Mouse (Mus musculus) CH12.LX (cell line): ENCODE data around the gene BC035044. TPM values are rescaled to one million over a fixed set of nuclear protein-coding genes. Genes with fewer than 3 reads are reported as not detected.

Source experiments
- DNase-seq: peaks from one replicate; pipeline ENCODE4 v3.0.0-alpha.2; 2013; ENCODE audit errors: extremely low read depth
- H3K27ac ChIP-seq: 2 replicates; pipeline ENCODE4 v1.5.1; 2012; ENCODE audit warnings: low read depth, mild to moderate bottlenecking, control low read depth, moderate library complexity; ENCODE audit not compliant: insufficient read depth
- H3K27me3 ChIP-seq: replicated peaks from 2 replicates; pipeline ENCODE3; 2012; ENCODE audit warnings: inconsistent platforms
- H3K36me3 ChIP-seq, 2 experiments: replicated peaks in 1 of 2; 2 replicates each; pipeline versions ENCODE3 to v1.6.1; 2012; ENCODE audit warnings: inconsistent platforms in 1 of 2, low read length in 1 of 2, mild to moderate bottlenecking in 1 of 2, mixed read lengths in 1 of 2, moderate library complexity in 1 of 2; ENCODE audit not compliant: control insufficient read depth in 1 of 2, insufficient read depth in 1 of 2
- H3K4me1 ChIP-seq, 2 experiments: 2 replicates each; pipeline ENCODE4 v1.6.1; 2012; ENCODE audit warnings: inconsistent platforms in 1 of 2, moderate library complexity in 1 of 2; ENCODE audit not compliant: insufficient read depth in 2 of 2, control insufficient read depth in 1 of 2
- H3K4me2 ChIP-seq: 2 replicates; pipeline ENCODE4 v1.6.1; 2012; ENCODE audit warnings: low read depth, mild to moderate bottlenecking, control low read depth; ENCODE audit not compliant: poor library complexity, insufficient read depth, severe bottlenecking
- H3K4me3 ChIP-seq, 3 experiments: fragments of 150-350 bp in 1 of 3; sonication (generic) in 1 of 3; replicated peaks in 1 of 3; 2 replicates each; pipeline versions ENCODE3 to v1.5.1; 2011 to 2012; ENCODE audit warnings: low read depth in 2 of 3, low read length in 2 of 3, mild to moderate bottlenecking in 2 of 3, moderate library complexity in 2 of 3, control low read depth in 1 of 3, improper control_type of control experiment in 1 of 3, inconsistent platforms in 1 of 3, mixed read lengths in 1 of 3; ENCODE audit not compliant: poor library complexity in 1 of 3
- H3K79me2 ChIP-seq: replicated peaks from 2 replicates; pipeline ENCODE4 v1.6.1; 2012; ENCODE audit warnings: mild to moderate bottlenecking, moderate library complexity; ENCODE audit not compliant: control insufficient read depth, poor library complexity, insufficient read depth, severe bottlenecking; ENCODE audit errors: extremely low read depth
- H3K9ac ChIP-seq: 2 replicates; pipeline ENCODE4 v1.6.1; 2012; ENCODE audit warnings: low read depth, mild to moderate bottlenecking, control low read depth, moderate library complexity; ENCODE audit not compliant: insufficient read depth
- H3K9me3 ChIP-seq: replicated peaks from 2 replicates; pipeline ENCODE3; 2012; ENCODE audit warnings: low read length, inconsistent platforms, mixed read lengths
- CHD2 ChIP-seq: IDR thresholded peaks from 2 replicates; pipeline ENCODE4 v1.6.1; 2011; ENCODE audit warnings: low read length, improper control_type of control experiment
- CTCF ChIP-seq, 2 experiments: IDR thresholded peaks in 1 of 2; conservative IDR thresholded peaks in 1 of 2; 2 replicates each; pipeline ENCODE4 v1.5.1; 2011 to 2012; ENCODE audit warnings: low read depth in 2 of 2, low read length in 2 of 2, improper control_type of control experiment in 1 of 2, inconsistent platforms in 1 of 2, mild to moderate bottlenecking in 1 of 2, moderate library complexity in 1 of 2
- ELF1 ChIP-seq: IDR thresholded peaks from 2 replicates; pipeline ENCODE4 v1.6.1; 2014; ENCODE audit warnings: low read depth, mild to moderate bottlenecking, inconsistent platforms, low read length, improper control_type of control experiment
- EP300 ChIP-seq: IDR thresholded peaks from 2 replicates; pipeline ENCODE4 v1.6.1; 2011; ENCODE audit warnings: low read length, improper control_type of control experiment
- ETS1 ChIP-seq: conservative IDR thresholded peaks from 2 replicates; pipeline ENCODE4 v1.6.1; 2012; ENCODE audit warnings: low read depth, mild to moderate bottlenecking, inconsistent platforms, low read length, improper control_type of control experiment, moderate library complexity
- GABPA ChIP-seq: IDR thresholded peaks from 2 replicates; pipeline ENCODE4 v1.6.1; 2012; ENCODE audit warnings: low read depth, low read length, improper control_type of control experiment, inconsistent platforms; ENCODE audit not compliant: insufficient replicate concordance
- IRF4 ChIP-seq: IDR thresholded peaks from 2 replicates; pipeline ENCODE4 v1.6.1; 2014; ENCODE audit warnings: low read depth, mild to moderate bottlenecking, inconsistent platforms, low read length, improper control_type of control experiment
- JUN ChIP-seq: IDR thresholded peaks from 2 replicates; pipeline ENCODE4 v1.6.1; 2011; ENCODE audit warnings: low read depth, mild to moderate bottlenecking, low read length, improper control_type of control experiment, moderate library complexity; ENCODE audit not compliant: insufficient read depth
- JUND ChIP-seq: conservative IDR thresholded peaks from 2 replicates; pipeline ENCODE4 v1.6.1; 2011; ENCODE audit warnings: low read depth, low read length, improper control_type of control experiment
- KAT2A ChIP-seq: IDR thresholded peaks from 2 replicates; pipeline ENCODE4 v1.6.1; 2012; ENCODE audit warnings: low read length, improper control_type of control experiment, inconsistent platforms; ENCODE audit not compliant: insufficient replicate concordance
- MAFK ChIP-seq: IDR thresholded peaks from 2 replicates; pipeline ENCODE4 v1.6.1; 2011; ENCODE audit warnings: low read length, improper control_type of control experiment; ENCODE audit not compliant: insufficient replicate concordance
- MAX ChIP-seq: IDR thresholded peaks from 2 replicates; pipeline ENCODE4 v1.6.1; 2011; ENCODE audit warnings: low read length, improper control_type of control experiment
- MAZ ChIP-seq: IDR thresholded peaks from 2 replicates; pipeline ENCODE4 v1.6.1; 2012; ENCODE audit warnings: low read depth, mild to moderate bottlenecking, inconsistent platforms, low read length, improper control_type of control experiment, moderate library complexity
- MEF2A ChIP-seq: IDR thresholded peaks from 2 replicates; pipeline ENCODE4 v1.6.1; 2014; ENCODE audit warnings: low read depth, mild to moderate bottlenecking, inconsistent platforms, low read length, improper control_type of control experiment, borderline replicate concordance
- MXI1 ChIP-seq: IDR thresholded peaks from 2 replicates; pipeline ENCODE4 v1.6.1; 2011; ENCODE audit warnings: mild to moderate bottlenecking, low read depth, low read length, improper control_type of control experiment
- MYC ChIP-seq: IDR thresholded peaks from 2 replicates; pipeline ENCODE4 v1.6.1; 2011; ENCODE audit warnings: low read depth, mild to moderate bottlenecking, improper control_type of control experiment, low read length
- NRF1 ChIP-seq: IDR thresholded peaks from 2 replicates; pipeline ENCODE4 v1.6.1; 2014; ENCODE audit warnings: low read depth, mild to moderate bottlenecking, inconsistent platforms, low read length, improper control_type of control experiment, moderate library complexity
- POLR2A ChIP-seq: IDR thresholded peaks from 2 replicates; pipeline ENCODE4 v1.6.1; 2011; ENCODE audit warnings: low read depth, mild to moderate bottlenecking, improper control_type of control experiment, low read length
- RAD21 ChIP-seq: IDR thresholded peaks from 2 replicates; pipeline ENCODE4 v1.6.1; 2011; ENCODE audit warnings: low read depth, mild to moderate bottlenecking, low read length, improper control_type of control experiment, moderate library complexity
- SIN3A ChIP-seq: IDR thresholded peaks from 2 replicates; pipeline ENCODE4 v1.6.1; 2012; ENCODE audit warnings: low read length, improper control_type of control experiment, inconsistent platforms
- SMC3 ChIP-seq: IDR thresholded peaks from 2 replicates; pipeline ENCODE4 v1.6.1; 2011; ENCODE audit warnings: low read depth, low read length, improper control_type of control experiment
- TBP ChIP-seq: conservative IDR thresholded peaks from 2 replicates; pipeline ENCODE4 v1.6.1; 2011; ENCODE audit warnings: low read depth, low read length, improper control_type of control experiment
- TCF12 ChIP-seq: IDR thresholded peaks from 2 replicates; pipeline ENCODE4 v1.6.1; 2014; ENCODE audit warnings: low read depth, mild to moderate bottlenecking, inconsistent platforms, low read length, improper control_type of control experiment
- UBTF ChIP-seq: IDR thresholded peaks from 2 replicates; pipeline ENCODE4 v1.6.1; 2012; ENCODE audit warnings: low read depth, mild to moderate bottlenecking, inconsistent platforms, low read length, improper control_type of control experiment, moderate library complexity
- USF2 ChIP-seq: conservative IDR thresholded peaks from 2 replicates; pipeline ENCODE4 v1.6.1; 2011; ENCODE audit warnings: low read depth, low read length, improper control_type of control experiment
- ZKSCAN1 ChIP-seq: IDR thresholded peaks from 2 replicates; pipeline ENCODE4 v1.6.1; 2012; ENCODE audit warnings: low read depth, inconsistent platforms, low read length, improper control_type of control experiment, borderline replicate concordance
- ZMIZ1 ChIP-seq: IDR thresholded peaks from 2 replicates; pipeline ENCODE4 v1.6.1; 2012; ENCODE audit warnings: low read depth, mild to moderate bottlenecking, inconsistent platforms, low read length, improper control_type of control experiment
- dilution Hi-C: fragments of 300-500 bp; cut with MboI; formaldehyde crosslinking; loops from 2 replicates; pipeline ENCODE4 v1.14.3; 2020; ENCODE audit warnings: low sequenced_read_pairs; ENCODE audit not compliant: extremely low pct_unique_long_range_greater_than_20kb, extremely low pct_ligation_motif_present
- in situ Hi-C: fragments of 300-500 bp; cut with MboI; formaldehyde crosslinking; loops from 3 replicates; pipeline ENCODE4 v1.14.3; 2019; ENCODE audit warnings: low sequenced_read_pairs, low pct_ligation_motif_present, low pct_unique_long_range_greater_than_20kb, mixed read lengths
- polyA plus RNA-seq: library from polyadenylated mRNA; unstranded; fragments of >175 nt; gene quantifications from 2 replicates; pipeline ENCODE4 v1.2.1, GENCODE M21; 2012; ENCODE audit warnings: low read depth; ENCODE audit not compliant: insufficient read length
- total RNA-seq, 2 experiments: library from RNA; depleted of rRNA; stranded (reverse); fragments of 300-350 nt in 1 of 2; fragments of >200 nt in 1 of 2; gene quantifications; 2 replicates each; pipeline ENCODE4 v1.2.3; 2012 to 2014

The BC035044 gene
- total and polyA plus RNA-seq, 3 experiments, result 49.7 to 121 (median 51.6) TPM

DNA sequence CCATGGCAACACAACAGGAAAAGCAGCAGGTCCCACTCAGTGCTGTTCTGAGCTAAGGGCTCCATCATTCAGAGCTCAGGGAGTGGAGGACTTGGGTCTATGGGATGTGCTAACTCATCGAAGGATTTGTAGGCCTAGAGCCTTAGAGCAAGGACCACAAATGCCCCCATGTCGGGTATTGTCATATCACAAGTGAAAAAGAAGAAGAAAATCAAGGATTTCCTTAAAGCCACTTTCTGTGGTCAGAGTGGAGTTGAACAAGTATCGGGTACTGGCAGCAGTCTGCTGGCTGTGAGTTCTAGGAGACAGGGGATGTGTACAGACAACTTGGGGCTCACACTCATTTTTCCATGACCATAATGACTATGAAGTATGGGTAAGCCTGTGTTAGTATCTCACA, 64.1 kb downstream of the BC035044 start:
- H3K9ac ChIP-seq, result no peak overlapping the region
- dilution Hi-C loops (no loop called here), in situ Hi-C loops (loop anchor here (25.0 kb wide), 1 partner anchor 536 kb away; no protein-coding TSS in a partner anchor)
- H3K27me3 ChIP-seq, result no peaks in the 10 kb centered on the region
- no peaks in the 10 kb centered on the region for H3K9me3 ChIP-seq
- TF ChIP-seq ZMIZ1, result no peak
- peak; percentile 57; the same call in 1 of the 2 replicates for TF ChIP-seq JUND
- no peak for TF ChIP-seq ELF1
- TF ChIP-seq IRF4, result peak; percentile 82
- TF ChIP-seq UBTF, result no peak
- TF ChIP-seq JUN, result peak; percentile 24; the same call in 1 of the 2 replicates
- peak; percentile 79 for TF ChIP-seq EP300
- TF ChIP-seq TBP, result no peak
- 0 out of 2 replicates have a peak, but pooled peaks have one; percentile 15 for TF ChIP-seq MAFK
- TF ChIP-seq KAT2A, result no peak
- no peak for TF ChIP-seq SIN3A
- 0 out of 2 replicates have a peak, but pooled peaks have one; percentile 22 for TF ChIP-seq MEF2A
- no peak for TF ChIP-seq ETS1
- 0 out of 2 replicates have a peak overlapping the region, but pooled peaks have one; percentile 36 for H3K4me2 ChIP-seq
- no peaks in the 10 kb centered on the region for H3K36me3 ChIP-seq
- peak; percentile 44 for DNase-seq
- no peaks in the 10 kb centered on the region for H3K79me2 ChIP-seq
- H3K4me3 ChIP-seq, result no peak overlapping the region
- peaks cover 8 to 16% of the 10 kb centered on the region in 2 experiments for H3K4me1 ChIP-seq
- no peak overlapping the region for H3K27ac ChIP-seq

DNA sequence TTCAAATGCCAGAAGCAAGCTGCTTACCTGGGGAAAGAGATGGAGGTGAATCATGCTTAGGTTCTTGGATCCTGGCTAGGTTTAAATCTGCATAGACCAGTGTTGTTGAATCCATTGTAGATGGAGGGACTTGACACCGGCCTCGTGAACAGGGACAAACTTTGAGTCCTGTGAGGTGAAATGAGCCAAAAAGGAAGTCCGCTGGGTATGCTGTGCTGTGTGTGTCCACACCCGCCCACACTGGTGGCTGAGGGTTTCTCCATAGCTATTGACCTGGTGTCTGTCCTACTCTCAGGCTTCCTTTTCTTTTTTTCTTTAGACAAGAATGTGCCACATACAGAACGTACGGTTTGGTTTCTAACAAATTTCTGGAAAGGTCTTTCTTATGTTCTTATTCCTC, 64.8 kb downstream of the BC035044 start, which contains the start of the genes Gm44511 and Klrb1b:
Gene Gm44511 (minus strand): TSS at position 184 of the 400 bp plus-strand sequence.
Gene Klrb1b (minus strand): TSS at position 200 of the 400 bp plus-strand sequence.
- Histone ChIP-seq H3K4me1 (peaks cover 8 to 16% of the 10 kb centered on the region in 2 experiments), H3K79me2 (no peaks in the 10 kb centered on the region), H3K27ac (no peak within 1 kb of the TSS), H3K4me3 (no peak within 1 kb of the TSS), H3K9me3 (no peaks in the 10 kb centered on the region), H3K36me3 (no peaks in the 10 kb centered on the region), H3K9ac (no peak within 1 kb of the TSS), H3K4me2 (0 out of 2 replicates have a peak within 1 kb of the TSS, but pooled peaks have one; percentile 36), H3K27me3 (no peaks in the 10 kb centered on the region)
- in situ Hi-C loops (loop anchor here (25.0 kb wide), 1 partner anchor 536 kb away; no protein-coding TSS in a partner anchor), dilution Hi-C loops (no loop called here)
- no peak for TF ChIP-seq MYC
- no peak for TF ChIP-seq NRF1
- no peak for TF ChIP-seq MEF2A
- TF ChIP-seq MXI1, result no peak
- no peak for TF ChIP-seq GABPA
- TF ChIP-seq USF2, result no peak
- TF ChIP-seq TCF12, result no peak
- TF ChIP-seq JUND, result no peak
- no peak for TF ChIP-seq CHD2
- TF ChIP-seq CTCF (conservative IDR thresholded peaks at IDR 0.05 in 1 of 2, IDR thresholded peaks at IDR 0.05 in 1 of 2; ENCODE audit: low read depth in 2 of 2, low read length in 2 of 2), result no peak
- TF ChIP-seq ELF1, result no peak
- no peak for TF ChIP-seq MAX
- no peak for TF ChIP-seq ZMIZ1
- TF ChIP-seq RAD21, result no peak
- no peak for TF ChIP-seq JUN
- TF ChIP-seq POLR2A, result no peak
- no peak for TF ChIP-seq SMC3
- no peak for TF ChIP-seq MAZ
- no peak for TF ChIP-seq ZKSCAN1
- no peak for DNase-seq
